Mouse (Mus musculus) layer of hippocampus, adult 6 months (tissue): ENCODE measurements around the gene Gm7995. TPM values are rescaled to one million over a fixed set of nuclear protein-coding genes. Genes with fewer than 3 reads are reported as not detected.

Experiments
- long read RNA-seq, 2 experiments: library from polyadenylated mRNA; unstranded; transcript quantifications; one replicate each; pipeline ENCODE4 v2.0.0; 2019 to 2020
- microRNA-seq: library from miRNA; unstranded; fragments of <30 nt; microRNA quantifications from one replicate; pipeline ENCODE4 v1.2.0, GENCODE M21; 2020
- polyA plus RNA-seq: library from polyadenylated mRNA; unstranded; fragments of <200 nt; fragmentation: Nextera tagmentation; gene quantifications from 2 replicates; pipeline ENCODE4 v1.2.3, GENCODE M21; 2021

The Gm7995 gene
- not detected in 2 replicates for polyA plus RNA-seq
- long read RNA-seq, experiment 1 = 0 reads
- long read RNA-seq, experiment 2 = 0 reads

DNA sequence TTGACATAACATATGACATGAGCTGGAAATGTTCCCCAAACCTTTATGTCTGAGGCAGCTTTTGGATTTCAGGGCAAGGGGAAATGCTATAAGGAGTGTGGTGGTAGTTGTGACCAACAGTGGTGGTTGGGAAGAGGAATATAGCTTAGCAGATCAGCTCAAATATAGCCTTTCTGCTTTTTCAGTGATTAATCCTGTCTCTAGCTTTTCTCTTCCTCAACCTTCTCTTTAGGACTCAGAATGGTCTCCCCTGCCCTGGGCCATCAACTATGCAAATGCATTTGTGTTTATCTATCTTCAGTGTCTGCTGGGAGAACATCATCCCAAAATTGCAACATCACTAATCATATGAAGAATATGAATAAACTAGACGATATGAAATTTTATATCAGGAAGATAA lies at the start of gene Gm7995:
TSS of gene Gm7995 (plus strand) at position 301 of the 400 bp plus-strand sequence.

GRCm38 (mm10) chr14:42297258-42297657 lies 12.8 kb upstream of the Gm7995 start, which contains the start of gene Gm9611:
TSS of gene Gm9611 (minus strand) at chr14:42297358.

Small RNA genes lying within 50 kb of the gene (microRNA-seq; reads per million reads assigned to microRNA genes)
- not detected for gene Gm25208
- not detected for gene Gm25892

Other genes with a start within 250 kb of the Gm7995 start
- not detected in 2 replicates for gene Gm7951, start 192.8 kb upstream of the Gm7995 start, polyA plus RNA-seq
- not detected in 2 replicates for gene Gm17027, start 147.6 kb upstream of the Gm7995 start, polyA plus RNA-seq
- gene Gm3573, start 119.4 kb upstream of the Gm7995 start, polyA plus RNA-seq = not detected in 2 replicates
- not detected in 2 replicates for gene Gm17026, start 50.2 kb upstream of the Gm7995 start, polyA plus RNA-seq
- not detected in 2 replicates for gene Gm9611, start 12.9 kb upstream of the Gm7995 start, polyA plus RNA-seq
- not detected in 2 replicates for gene Gm8005, start 129.5 kb downstream of the Gm7995 start, polyA plus RNA-seq
- not detected in 2 replicates for gene Gm8011, start 153.7 kb downstream of the Gm7995 start, polyA plus RNA-seq
- not detected in 2 replicates for gene Gm8020, start 192.1 kb downstream of the Gm7995 start, polyA plus RNA-seq
- gene Gm8024, start 214.1 kb downstream of the Gm7995 start, polyA plus RNA-seq = not detected in 2 replicates